Mouse (Mus musculus): ENCODE measurements around the gene Arntl.

Gene Arntl

GRCm38 (mm10) chr7:113207471-113208387 lies 464 bp downstream of the Arntl start:
- peak; percentile 25 to 71 for DNase-seq (ENCODE audit: low spot score in 2 of 2)

GRCm38 (mm10) chr7:113208388-113208753 lies 1.1 kb downstream of the Arntl start:
- DNase-seq (ENCODE audit: low spot score in 2 of 2), result no peak

- DNase-seq (ENCODE audit: low spot score in 2 of 2), result no peak
Measured at GRCm38 (mm10) chr7:113210441-113210840, 3.2 kb downstream of the Arntl start.

DNA sequence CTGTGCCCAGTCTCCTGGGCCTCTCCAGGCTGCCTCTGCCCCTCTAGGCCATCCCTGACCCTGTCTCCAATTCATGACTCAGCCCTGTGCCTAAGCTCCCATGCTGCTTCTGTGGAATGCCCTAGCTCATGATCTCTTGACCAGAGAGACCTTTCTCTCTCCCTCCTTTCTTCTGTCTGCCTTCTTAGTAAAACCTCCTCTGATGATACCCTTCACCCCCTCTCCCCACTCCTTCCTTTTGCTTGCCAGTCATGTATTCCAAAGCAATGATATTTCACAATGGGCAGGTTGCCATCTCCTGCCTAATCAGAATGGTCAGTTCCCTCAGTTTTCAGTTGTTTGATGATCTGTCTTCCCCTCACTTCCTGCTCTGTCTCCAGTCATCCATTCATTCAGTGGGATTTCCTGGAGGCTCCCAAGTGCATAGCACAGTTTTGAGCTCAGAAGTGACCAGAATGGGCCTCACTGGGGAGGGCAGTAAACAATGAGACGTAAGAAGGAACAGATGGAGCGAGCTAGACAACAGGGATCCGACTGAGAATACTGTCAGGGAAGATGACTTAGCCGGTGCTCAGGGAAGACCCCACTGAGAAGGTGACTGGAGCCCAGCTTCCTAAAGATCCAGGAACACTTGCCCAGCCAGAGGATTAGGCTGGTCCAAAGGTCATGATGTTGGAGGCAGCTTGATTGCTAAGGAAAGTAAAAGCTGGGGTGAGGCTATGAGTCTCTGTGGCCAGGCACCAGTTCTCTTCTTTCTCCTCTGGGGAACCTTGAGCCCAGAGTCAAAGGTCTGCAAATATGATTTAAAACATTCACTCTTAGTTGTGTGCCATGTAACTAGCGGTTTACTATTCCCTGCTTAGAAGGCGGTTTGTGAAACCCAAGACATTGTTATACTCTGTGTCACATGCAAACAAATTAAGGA lies 7.2 kb downstream of the Arntl start:
- DNase-seq (ENCODE audit: low spot score in 2 of 2), result no peak

GRCm38 (mm10) chr7:113216152-113216551 lies 8.9 kb downstream of the Arntl start:
- DNase-seq (ENCODE audit: low spot score in 2 of 2), result no peak

DNA sequence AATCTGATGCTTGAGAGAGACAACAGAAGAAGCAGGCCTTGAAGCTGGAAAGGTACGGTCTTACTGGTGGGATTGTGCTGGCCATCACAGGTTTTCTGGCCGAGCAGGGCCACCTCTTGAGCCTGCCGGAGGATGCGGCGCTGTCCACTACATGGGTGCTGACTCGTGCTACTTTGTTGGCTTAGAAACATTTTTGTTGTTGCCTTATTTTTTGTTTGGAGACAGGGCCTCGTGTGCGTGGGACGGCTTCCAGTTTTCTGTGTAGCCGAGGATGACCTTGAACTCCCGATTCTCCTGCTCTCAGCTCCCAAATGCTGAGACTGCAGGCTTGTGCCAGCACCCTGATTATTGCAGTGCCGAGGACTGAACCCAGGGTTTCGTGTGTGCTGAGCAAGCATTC lies 12.2 kb downstream of the Arntl start:
- no peak for DNase-seq (ENCODE audit: low spot score in 2 of 2)

DNA sequence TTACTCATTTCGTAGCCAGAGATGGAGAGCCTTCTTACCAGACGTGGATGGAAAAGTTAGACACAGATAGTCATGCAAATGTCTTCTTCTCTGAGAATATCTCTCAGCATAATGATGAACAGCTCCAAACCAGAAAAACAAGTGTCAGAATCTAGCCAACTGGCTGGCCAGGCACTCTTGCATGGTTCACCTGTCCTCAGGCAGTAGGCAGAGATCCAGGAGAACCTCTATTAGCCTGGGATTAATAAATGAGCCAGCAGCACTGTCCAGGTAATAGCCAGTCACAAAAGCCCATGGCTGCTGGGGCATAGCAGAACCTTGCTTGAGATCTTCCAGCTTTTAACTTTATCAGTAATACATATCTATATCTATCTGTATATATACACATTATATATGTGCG lies 12.6 kb downstream of the Arntl start:
- no peak for DNase-seq (ENCODE audit: low spot score in 2 of 2)

- DNase-seq (ENCODE audit: low spot score in 2 of 2), result no peak
Measured at GRCm38 (mm10) chr7:113220691-113221238, 13.5 kb downstream of the Arntl start.

- DNase-seq (ENCODE audit: low spot score in 2 of 2), result no peak
Measured at GRCm38 (mm10) chr7:113222821-113223220, 15.6 kb downstream of the Arntl start.

- no peak for DNase-seq (ENCODE audit: low spot score in 2 of 2)
Measured at GRCm38 (mm10) chr7:113224620-113225019, 17.4 kb downstream of the Arntl start.

DNA sequence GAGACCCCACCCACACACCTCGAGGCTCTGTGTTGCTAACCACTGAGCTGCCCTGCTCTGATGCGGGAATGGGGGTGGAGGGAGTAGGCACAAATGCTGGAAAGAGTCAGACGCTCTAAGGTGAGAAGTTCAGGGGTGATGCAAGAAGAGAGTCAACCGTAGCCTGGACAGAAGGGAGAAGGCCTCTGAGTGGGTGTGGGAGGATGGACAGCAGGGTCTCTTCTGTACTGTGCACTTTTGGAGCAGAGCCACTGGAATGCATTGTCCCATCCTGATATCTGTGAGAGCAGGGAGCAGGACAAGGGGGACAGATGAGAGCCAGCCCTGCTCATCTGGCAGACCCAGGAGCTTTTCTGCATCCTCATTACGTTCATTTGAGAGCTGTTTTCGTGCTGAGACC lies 21.2 kb downstream of the Arntl start:
- no peak for DNase-seq (ENCODE audit: low spot score in 2 of 2)

- DNase-seq (ENCODE audit: low spot score in 2 of 2), result peak in 1 of 2 experiments; percentile 71
Measured at GRCm38 (mm10) chr7:113236135-113236534, 28.9 kb downstream of the Arntl start.

DNA sequence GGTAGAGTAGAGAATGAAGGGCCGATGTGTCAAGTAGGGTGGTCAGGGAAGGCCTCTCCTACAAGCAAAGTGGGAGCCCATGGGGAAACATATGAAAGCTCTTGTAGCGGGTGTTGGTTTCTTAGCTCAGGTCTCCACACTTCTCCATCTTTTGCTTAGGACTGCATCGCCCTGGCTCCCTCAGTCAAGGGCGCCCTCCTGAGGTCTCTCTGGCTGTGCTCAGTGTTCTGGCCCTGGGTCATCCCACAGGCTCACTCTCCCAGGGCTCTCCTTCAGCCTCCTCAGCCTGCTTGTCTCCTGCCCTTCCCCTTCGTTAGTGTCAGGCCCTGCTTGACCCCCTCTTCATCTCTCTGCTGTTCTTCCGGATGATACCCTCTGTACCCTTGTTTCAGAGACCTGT lies 31.1 kb downstream of the Arntl start:
- DNase-seq (ENCODE audit: low spot score in 2 of 2), result no peak

- no peak for DNase-seq (ENCODE audit: low spot score in 2 of 2)
Measured at GRCm38 (mm10) chr7:113239448-113240130, 32.3 kb downstream of the Arntl start.

DNA sequence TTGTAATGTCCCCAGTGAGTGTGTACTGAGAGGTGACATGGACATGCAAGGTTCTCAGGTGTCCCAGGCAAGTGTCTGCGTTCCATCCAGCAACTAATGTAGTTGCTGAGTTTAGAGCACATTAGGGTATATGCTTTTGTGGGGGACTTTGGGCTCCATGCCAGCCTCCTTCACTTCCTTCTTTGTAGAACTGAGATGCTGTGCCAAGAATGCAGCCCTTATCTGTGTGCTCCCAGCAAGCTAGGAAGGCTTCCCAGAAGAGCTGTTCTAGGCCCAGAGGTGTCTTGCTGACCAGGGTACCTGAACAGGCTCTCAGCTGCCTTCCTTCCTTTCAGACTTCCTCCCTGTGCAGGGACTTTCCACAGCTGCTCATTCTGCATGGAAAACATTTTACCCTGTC lies 33.2 kb downstream of the Arntl start:
- no peak for DNase-seq (ENCODE audit: low spot score in 2 of 2)

DNA sequence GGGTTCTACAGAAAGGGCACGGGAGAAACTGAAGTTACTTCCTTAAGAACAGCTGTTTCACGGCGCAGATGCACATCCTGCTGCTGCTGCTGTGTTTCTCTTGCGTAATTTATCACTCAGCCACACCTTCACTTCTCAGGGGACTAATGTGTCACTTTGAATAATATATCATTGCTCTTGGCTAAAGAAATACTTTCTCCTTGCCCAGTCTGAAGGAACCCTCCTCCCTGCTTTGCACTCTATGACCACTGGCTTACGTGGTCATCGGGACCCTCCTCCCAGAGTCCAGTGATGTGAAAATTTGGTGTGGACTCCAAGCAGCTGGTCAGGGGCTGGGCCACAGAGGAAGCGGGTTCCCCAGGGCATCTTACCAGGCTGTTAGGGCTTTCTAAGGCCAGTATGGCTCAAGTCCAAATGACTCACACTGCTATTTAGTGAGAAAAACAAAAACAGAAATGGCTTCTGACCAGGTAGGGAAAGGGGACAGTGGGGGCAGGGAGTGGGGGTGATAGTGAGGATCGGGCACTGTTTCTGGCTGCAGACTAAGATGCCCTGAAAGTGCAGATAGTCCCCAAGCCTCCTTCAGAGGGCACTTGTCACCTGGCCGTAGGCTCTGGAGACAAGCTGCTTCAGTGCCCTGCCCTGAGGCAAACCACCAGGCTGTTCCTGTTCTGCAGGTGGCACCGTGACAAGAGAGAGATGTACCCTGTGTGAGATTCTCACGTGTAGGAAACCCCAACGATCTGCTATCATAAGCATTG lies 34.8 kb downstream of the Arntl start:
- no peak for DNase-seq (ENCODE audit: low spot score in 2 of 2)

- peak in 1 of 2 experiments; percentile 64 for DNase-seq (ENCODE audit: low spot score in 2 of 2)
Measured at GRCm38 (mm10) chr7:113242688-113243087, 35.4 kb downstream of the Arntl start.

- DNase-seq (ENCODE audit: low spot score in 2 of 2), result no peak
Measured at GRCm38 (mm10) chr7:113245144-113245543, 37.9 kb downstream of the Arntl start.

GRCm38 (mm10) chr7:113246512-113246911 lies 39.2 kb downstream of the Arntl start:
- no peak for DNase-seq (ENCODE audit: low spot score in 2 of 2)

- no peak for DNase-seq (ENCODE audit: low spot score in 2 of 2)
Measured at GRCm38 (mm10) chr7:113247167-113247566, 39.9 kb downstream of the Arntl start.
